Mouse (Mus musculus): ENCODE measurements around the gene Crebl2.

DNA sequence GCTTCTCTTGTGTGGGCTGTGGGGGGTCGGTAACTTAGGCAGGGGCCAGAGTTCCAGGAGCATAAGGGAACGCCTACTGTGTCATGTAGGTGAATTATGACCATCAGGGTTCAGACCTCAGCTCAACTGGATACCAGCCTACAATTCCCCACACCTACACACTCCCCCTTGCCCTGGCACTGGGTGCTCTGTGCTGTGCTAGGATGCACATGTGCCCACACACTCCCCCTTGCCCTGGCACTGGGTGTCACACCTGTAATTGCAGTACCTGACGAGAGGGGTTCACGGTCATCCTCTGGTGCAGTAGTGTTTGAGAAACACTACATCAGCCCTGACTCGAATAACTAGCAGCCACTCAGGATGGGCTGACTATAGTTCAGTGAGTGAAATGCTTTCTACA, 24.8 kb downstream of the Crebl2 start:
- TF ChIP-seq NRF1 (IDR thresholded peaks at IDR 0.05; ENCODE audit: low read depth, low read length), result no peak
- TF ChIP-seq HCFC1 (IDR thresholded peaks at IDR 0.05; ENCODE audit: low read depth, low read length), result no peak
- TF ChIP-seq JUND (conservative IDR thresholded peaks at IDR 0.05; ENCODE audit: low read depth, low read length), result no peak
- TF ChIP-seq CTCF (conservative IDR thresholded peaks at IDR 0.05 in 1 of 2, IDR thresholded peaks at IDR 0.05 in 1 of 2; ENCODE audit: low read depth in 2 of 2, low read length in 2 of 2), result no peak
- TF ChIP-seq KAT2A (IDR thresholded peaks at IDR 0.05; ENCODE audit: insufficient replicate concordance, low read length), result no peak

Data from CH12.LX (cell line).